Mouse (Mus musculus): ENCODE measurements around the gene Rab3c.

The Rab3c gene

DNA sequence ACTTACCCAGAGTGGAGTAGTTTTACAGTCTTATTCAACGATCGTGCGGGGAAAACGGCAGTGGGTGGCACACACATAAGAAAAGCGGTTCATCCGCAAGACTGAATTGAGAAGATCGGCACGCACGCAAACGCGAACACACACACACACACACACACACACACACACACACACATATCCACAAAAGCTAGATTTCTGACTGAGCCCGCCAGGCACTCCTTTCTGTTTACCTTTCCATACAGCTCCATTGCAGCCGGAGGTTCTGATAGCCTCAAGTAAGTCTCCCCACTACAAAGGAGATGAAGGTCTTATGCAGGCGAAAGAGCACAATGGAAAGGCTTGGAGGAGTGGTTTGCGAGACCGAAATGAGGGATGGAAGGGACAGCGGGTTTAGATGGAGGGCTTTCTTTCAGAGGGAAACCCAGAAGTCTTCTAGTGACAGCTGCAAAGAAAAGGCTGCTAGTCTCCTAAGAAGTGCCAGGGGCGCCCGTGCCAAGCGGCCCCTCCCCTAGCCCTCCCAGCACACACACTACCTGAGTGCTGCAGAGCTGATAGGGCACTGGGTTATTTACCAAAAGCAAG, at the start of gene Rab3c:
Gene Rab3c, minus strand, starts transcription at position 434 of the 582 bp plus-strand sequence.
- in situ Hi-C loops (cut with MboI, MseI), result no loop called here

DNA sequence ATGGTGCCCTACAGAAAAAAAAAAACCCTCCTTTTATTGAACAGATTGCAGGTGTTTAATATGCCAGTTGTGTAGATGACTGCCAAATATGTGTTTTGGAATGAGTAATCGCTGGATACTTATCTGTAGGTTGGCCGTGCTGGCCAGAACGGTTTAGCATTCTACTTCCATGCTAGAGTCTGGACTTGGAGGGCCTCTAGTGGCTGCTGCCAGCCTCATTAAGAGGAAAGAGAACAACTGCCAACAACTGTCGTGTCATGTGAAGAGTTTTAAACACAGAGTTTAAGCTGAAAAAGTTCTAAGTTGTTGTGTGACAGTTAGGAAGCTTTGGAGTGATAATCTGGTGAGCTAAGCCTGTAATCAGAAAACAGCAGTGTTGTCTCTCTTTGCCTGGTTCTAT, 38.0 kb upstream of the Rab3c start:
- in situ Hi-C loops (cut with MboI, MseI), result no loop called here

GRCm38 (mm10) chr13:110307188-110307587, 26.4 kb upstream of the Rab3c start:
- in situ Hi-C loops (cut with MboI, MseI), result no loop called here

GRCm38 (mm10) chr13:110297112-110297511, 16.3 kb upstream of the Rab3c start:
- in situ Hi-C loops (cut with MboI, MseI), result no loop called here

- in situ Hi-C loops (cut with MboI, MseI), result no loop called here
These were observed 7.7 kb upstream of the Rab3c start for GRCm38 (mm10) chr13:110288499-110288898.

DNA sequence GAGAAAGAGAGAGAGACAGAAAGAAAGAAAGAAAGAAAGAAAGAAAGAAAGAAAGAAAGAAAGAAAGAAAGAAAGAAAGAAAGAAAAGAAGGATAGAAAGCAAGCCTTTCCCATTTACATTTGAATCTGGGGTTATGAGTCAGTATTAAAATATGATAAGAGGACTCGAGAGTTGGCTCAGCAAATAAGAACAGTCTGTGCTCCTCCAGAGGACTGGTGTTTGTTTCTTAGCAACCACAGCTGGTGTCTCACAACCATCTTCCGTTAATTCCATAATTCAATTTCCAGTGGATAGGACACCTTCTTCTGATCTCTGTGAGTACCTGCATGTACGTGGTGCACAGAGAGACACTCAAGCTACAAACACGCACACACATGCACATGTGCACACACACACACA, 3.0 kb upstream of the Rab3c start:
- in situ Hi-C loops (cut with MboI, MseI), result no loop called here

GRCm38 (mm10) chr13:110280028-110280562, 701 bp downstream of the Rab3c start:
- in situ Hi-C loops (cut with MboI, MseI), result no loop called here

GRCm38 (mm10) chr13:110278976-110279736, 1.6 kb downstream of the Rab3c start:
- in situ Hi-C loops (cut with MboI, MseI), result no loop called here

GRCm38 (mm10) chr13:110277709-110278108, 3.1 kb downstream of the Rab3c start:
- in situ Hi-C loops (cut with MboI, MseI), result no loop called here

- in situ Hi-C loops (cut with MboI, MseI), result no loop called here
These were observed 5.3 kb downstream of the Rab3c start for GRCm38 (mm10) chr13:110275471-110275870.

GRCm38 (mm10) chr13:110260649-110261048, 20.1 kb downstream of the Rab3c start:
- in situ Hi-C loops (cut with MboI, MseI), result no loop called here

DNA sequence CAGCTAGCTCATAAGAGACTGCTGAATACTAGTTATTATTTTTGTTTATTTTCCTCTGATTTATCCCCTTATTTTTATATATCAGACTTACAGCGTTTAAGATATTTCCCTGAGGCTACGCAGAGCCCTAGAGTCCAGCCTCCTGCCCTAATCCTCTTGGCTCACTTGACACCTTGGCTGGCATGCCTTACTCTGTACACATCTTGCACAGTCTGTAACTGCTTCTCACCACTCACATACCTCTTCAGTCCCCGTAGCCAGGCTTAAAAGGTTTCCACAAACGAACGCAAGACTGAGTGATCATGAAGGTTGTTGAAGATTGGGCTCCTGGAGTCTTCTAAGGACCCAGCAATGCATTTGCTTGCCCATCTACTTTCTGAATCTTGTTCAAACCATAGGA, 29.3 kb downstream of the Rab3c start:
- in situ Hi-C loops (cut with MboI, MseI), result no loop called here

DNA sequence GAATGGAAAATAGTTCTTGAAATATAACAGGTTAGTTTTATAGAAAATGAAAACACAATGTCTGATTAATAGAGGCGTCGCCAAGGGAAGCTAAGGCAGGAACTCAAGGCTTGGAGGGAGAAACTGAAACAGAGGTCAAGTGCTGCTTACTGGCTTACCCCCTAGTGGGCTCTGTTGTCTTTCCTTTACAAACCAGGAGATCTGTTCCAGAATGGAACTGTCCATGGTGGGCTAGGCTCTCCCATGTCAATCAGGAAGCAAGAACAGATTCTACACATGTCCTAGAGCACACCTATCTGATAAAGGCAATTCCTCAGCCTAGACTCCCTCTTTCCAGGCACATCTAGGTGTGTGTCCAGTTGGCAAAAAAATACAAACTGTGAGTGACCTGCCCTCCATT, 32.3 kb downstream of the Rab3c start:
- in situ Hi-C loops (cut with MboI, MseI), result no loop called here

DNA sequence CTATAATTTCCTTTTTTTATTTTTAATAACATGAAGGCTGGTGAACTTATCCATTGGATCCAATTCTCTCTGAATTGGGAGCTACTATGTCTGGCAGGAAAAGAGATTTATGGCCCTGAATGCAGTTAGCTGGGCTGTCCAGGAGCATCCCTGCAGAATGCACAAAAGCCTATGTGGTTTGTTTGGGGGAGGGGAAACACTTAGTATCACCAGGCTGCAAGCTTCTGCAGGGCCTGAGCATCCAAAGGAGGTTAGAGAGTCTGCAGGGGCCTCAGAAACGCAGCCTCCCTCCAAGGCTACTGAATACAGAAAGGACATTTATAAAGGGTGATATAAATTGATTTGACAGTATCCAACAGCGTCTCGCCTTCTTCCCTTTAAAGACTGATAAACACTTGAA, 41.8 kb downstream of the Rab3c start:
- in situ Hi-C loops (cut with MboI, MseI), result no loop called here

DNA sequence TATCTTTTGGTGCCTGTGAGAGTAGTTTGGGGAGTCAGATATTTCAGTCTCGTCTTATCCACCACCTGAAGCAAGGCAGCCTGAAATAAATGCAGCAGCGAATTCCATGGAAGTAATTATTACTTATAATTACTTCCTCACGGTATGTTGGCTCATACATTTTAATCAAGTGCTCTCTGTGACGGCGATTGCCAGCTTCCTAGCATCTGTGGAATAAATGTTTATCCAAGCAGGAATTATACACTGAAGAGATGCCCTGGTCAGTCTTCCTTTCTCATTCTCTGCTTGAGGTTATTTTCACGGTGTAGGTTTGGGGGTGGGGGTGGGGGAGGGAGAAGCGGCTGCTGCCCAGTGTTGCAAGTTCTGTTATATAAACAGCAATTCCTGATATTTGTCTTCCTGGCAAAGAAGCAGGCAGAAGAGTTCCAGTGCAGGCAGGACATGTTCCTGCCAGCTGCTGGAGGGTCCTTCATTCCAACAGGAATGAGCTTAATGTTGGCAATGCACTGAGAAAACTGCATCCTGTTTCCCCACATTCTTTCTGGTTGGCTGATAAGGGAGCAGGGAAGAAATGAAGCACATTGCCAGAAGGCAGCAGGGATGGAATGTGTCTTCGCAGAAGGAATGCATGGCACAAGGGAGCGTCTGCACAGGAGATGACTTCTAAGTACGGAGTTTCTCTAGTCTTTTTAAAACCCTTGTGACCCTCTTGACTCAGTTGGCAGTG, 43.4 kb downstream of the Rab3c start:
- in situ Hi-C loops (cut with MboI, MseI), result no loop called here

DNA sequence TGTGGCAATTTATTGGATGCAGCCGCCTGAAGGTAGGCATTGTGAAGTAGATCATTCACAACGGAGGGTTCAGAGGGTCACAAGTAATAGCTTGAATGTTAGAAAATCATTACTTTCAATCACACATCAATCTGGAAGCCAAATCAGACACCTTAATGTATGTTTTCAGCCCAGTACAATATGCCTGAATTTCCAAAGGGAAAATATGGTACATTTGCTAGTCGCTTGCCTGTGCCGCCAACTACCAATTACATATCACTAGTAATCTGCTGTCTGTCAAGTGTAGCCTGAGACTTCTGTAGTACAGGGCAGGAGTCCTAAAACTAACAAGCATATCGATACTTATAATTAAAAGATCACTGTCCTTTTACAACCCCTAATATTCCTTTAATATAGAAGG, 47.4 kb downstream of the Rab3c start:
- in situ Hi-C loops (cut with MboI, MseI), result no loop called here

DNA sequence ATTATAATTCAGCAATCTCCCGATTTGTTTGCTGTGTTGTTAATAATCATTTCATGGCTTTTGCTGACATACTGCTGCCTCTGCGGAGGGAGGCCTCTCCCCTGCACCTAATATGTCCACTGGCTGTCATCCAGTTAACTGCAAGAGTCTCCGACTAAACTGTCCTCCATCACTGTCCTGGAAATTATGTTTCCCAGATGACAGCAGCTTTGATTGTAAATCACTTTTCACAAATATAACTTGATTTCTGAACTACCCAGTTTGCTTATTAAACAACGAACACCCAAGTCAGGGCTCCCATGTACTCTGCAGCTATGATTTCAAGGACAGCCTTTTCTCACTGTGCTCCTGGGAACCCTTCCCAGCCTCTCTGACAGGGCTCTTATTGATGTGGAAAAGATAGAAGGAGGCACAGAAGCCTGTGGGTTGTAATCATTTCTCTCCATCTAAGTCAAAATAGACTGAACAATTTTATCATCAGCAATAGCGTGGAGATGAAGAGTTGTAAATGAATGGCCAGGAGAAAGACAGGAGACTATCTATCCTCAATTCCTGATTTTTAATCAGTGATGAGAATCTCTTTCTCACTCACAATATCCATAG, 49.6 kb downstream of the Rab3c start:
- in situ Hi-C loops (cut with MboI, MseI), result no loop called here

- in situ Hi-C loops (cut with MboI, MseI), result no loop called here
These were observed 50.8 kb downstream of the Rab3c start for GRCm38 (mm10) chr13:110230046-110230445.

DNA sequence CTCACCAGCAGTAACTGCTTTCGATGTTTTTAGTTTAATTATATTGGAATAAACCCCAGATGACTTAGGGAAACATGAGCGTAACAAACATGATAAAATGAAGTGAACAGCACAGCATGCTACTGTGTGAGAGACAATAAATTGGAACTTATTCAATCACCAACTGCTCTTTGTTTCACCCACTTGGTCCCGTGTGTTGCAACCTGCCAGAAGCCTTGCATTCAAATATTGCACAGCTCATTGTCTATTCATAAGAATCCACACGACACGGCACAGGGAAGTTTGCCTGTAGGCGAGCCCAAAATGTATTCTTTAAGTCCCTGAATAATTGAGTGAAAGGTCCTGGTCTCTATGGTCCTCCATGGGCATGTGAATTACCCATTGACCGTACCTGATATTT, 61.6 kb downstream of the Rab3c start:
- in situ Hi-C loops (cut with MboI, MseI), result no loop called here

DNA sequence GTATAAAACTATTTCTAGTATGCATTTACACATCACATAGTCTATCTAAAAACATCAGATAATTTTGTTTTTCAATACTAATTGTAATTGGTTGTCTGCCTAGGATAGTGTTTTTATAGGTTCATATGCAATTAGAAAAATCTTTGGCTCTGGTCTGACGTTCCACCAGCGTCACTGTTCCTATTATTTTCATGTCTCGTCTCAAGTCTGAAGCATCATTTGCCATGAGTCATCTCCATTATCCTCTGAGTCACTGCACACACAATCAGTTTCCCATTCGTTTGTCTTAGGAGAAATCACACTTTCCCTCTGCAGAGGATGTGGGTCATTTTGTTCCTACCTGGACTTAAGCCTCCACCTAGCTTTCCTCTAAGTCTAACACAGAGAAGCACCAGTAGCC, 62.3 kb downstream of the Rab3c start:
- in situ Hi-C loops (cut with MboI, MseI), result no loop called here

DNA sequence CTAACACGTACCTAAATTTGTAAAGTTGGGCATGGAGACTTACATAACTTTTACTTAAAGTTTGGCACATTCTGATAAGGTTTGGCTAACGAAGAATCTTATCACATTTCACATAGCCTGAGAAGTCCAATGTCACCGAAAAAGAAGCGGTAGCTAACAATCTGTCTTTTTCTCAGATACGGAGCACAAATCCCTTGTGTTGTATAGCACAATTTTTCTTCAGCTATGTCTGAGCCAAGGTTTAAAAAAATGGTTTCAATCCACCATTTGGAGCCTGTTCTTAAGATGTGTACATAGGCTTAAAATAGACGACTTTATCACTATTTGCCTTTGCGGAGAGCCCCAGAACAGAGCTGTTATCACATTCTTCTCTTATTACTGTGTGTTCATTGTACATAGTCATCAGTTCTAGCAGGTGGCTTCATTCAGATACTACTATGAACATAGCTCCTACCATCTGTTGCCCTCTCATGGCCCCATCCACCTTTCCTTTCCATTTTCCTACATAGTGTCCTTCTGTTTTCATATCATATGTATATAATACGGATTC, 69.2 kb downstream of the Rab3c start:
- in situ Hi-C loops (cut with MboI, MseI), result no loop called here

- in situ Hi-C loops (cut with MboI, MseI), result no loop called here
These were observed 81.9 kb downstream of the Rab3c start for GRCm38 (mm10) chr13:110198906-110199305.

All from T-helper 17 cell (primary cell).